Mouse (Mus musculus) forebrain, postnatal 0 days (tissue): ENCODE data around the gene Rpl35a. TPM values are rescaled to one million over a fixed set of nuclear protein-coding genes. Genes with fewer than 3 reads are reported as not detected.
"Not testable (repeated sequence)": the region's sequence is repeated elsewhere in the genome, so short reads cannot be mapped to it uniquely, and the experiment has no call there.

Experiments
- ATAC-seq: fragments of 200-750 bp; cut with Nextera tagmentation; 2 replicates; pipeline ENCODE4 v1.8.0; 2017; ENCODE audit warnings: mild to moderate bottlenecking, moderate library complexity
- DNase-seq: peaks from one replicate; pipeline ENCODE4 v3.0.0-alpha.2; 2015
- H3K27ac ChIP-seq: fragments of 300-500 bp; sonication (generic); 2 replicates; pipeline ENCODE4 v1.5.1; 2014; ENCODE audit warnings: low read depth, mild to moderate bottlenecking, antibody characterized with exemption, low read length, moderate library complexity, mixed read lengths
- H3K27me3 ChIP-seq: fragments of 300-500 bp; sonication (generic); 2 replicates; pipeline ENCODE4 v1.6.1; 2014; ENCODE audit warnings: mild to moderate bottlenecking, low read length, mixed read lengths; ENCODE audit not compliant: insufficient read depth
- H3K36me3 ChIP-seq: fragments of 300-500 bp; sonication (generic); 2 replicates; pipeline ENCODE4 v1.6.1; 2014; ENCODE audit warnings: mild to moderate bottlenecking, moderate library complexity; ENCODE audit not compliant: insufficient read depth
- H3K4me1 ChIP-seq: fragments of 300-500 bp; sonication (generic); 2 replicates; pipeline ENCODE4 v1.6.1; 2014; ENCODE audit warnings: antibody characterized with exemption; ENCODE audit not compliant: insufficient read depth
- H3K4me2 ChIP-seq: fragments of 300-500 bp; sonication (generic); 2 replicates; pipeline ENCODE4 v1.6.1; 2014; ENCODE audit warnings: low read depth, mild to moderate bottlenecking, moderate library complexity
- H3K4me3 ChIP-seq: fragments of 300-500 bp; sonication (generic); 2 replicates; pipeline ENCODE4 v1.5.1; 2014; ENCODE audit warnings: low read depth, low read length, mixed read lengths
- H3K9ac ChIP-seq: fragments of 300-500 bp; sonication (generic); 2 replicates; pipeline ENCODE4 v1.6.1; 2014; ENCODE audit warnings: mild to moderate bottlenecking
- H3K9me3 ChIP-seq: fragments of 300-500 bp; sonication (generic); 2 replicates; pipeline ENCODE4 v1.6.1; 2016; ENCODE audit warnings: low read length
- CTCF ChIP-seq: sonication (generic); IDR thresholded peaks from 2 replicates; pipeline ENCODE4 v1.5.1; 2016; ENCODE audit warnings: antibody characterized with exemption, control low read depth, low read depth
- WGBS: fragments of 180-500 bp; shearing (Covaris S2); extraction: QIAGEN DNeasy Blood & Tissue Kit; methylation state at CpG from one replicate; pipeline ENCODE4 v1.1.7; 2014; 5-methylcytosine and 5-hydroxymethylcytosine counted together
- polyA plus RNA-seq: library from polyadenylated mRNA; unstranded; fragments of >200 nt; fragmentation: Nextera tagmentation; extraction: Ambion mirVana; gene quantifications from 2 replicates; pipeline ENCODE4 v1.2.1, GENCODE M21; 2015
- total RNA-seq: library from RNA; depleted of rRNA; stranded (reverse); fragments of >200 nt; gene quantifications from 2 replicates; pipeline ENCODE4 v1.2.3, GENCODE M21; 2014

Rpl35a gene
- total and polyA plus RNA-seq, 2 experiments from 2014 or later = 482 to 721 TPM

- Histone ChIP-seq H3K4me3 (no peak overlapping the region), H3K9me3 (no peaks in the 10 kb centered on the region), H3K4me2 (no peak overlapping the region), H3K27me3 (no peaks in the 10 kb centered on the region), H3K27ac (no peak overlapping the region), H3K4me1 (no peaks in the 10 kb centered on the region), H3K36me3 (no peaks in the 10 kb centered on the region), H3K9ac (no peak overlapping the region)
- no peak for ATAC-seq
- no peak for DNase-seq
- no peak for TF ChIP-seq CTCF
- 90% methylated on average over 4 of the region's 4 CpGs for WGBS
These were observed 20.2 kb upstream of the Rpl35a start for GRCm38 (mm10) chr16:33036006-33036405.

GRCm38 (mm10) chr16:33042682-33043081 is 13.6 kb upstream of the Rpl35a start:
- Histone ChIP-seq H3K36me3 (no peaks in the 10 kb centered on the region), H3K4me2 (no peak overlapping the region), H3K4me3 (no peak overlapping the region), H3K27me3 (no peaks in the 10 kb centered on the region), H3K9ac (no peak overlapping the region), H3K9me3 (no peaks in the 10 kb centered on the region), H3K27ac (no peak overlapping the region), H3K4me1 (no peaks in the 10 kb centered on the region)
- ATAC-seq = no peak
- no peak for DNase-seq
- TF ChIP-seq CTCF = no peak
- 87% methylated on average over 1 of the region's 1 CpGs for WGBS

DNA sequence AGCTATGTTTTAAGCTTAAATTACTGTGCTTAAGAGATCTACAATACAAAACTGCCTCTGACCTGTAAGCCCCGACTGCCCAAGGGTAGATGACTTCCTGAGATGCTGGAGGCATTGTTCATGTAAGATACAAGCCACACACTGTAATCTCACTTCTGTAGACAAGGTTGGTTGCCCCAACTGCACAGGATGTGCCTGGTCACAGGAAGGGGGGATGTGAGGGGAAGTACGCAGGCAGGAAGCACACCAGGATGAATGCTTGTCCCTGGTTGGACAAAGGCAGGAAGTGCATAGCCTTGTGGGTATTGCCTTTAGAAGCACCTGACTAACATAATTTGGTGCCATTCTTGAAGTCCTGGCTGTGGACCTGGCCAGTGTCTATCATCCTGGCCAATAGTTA is 13.0 kb upstream of the Rpl35a start:
- TF ChIP-seq CTCF = no peak
- no peak for DNase-seq
- H3K4me2 ChIP-seq = no peak overlapping the region
- H3K4me3 ChIP-seq = no peak overlapping the region
- WGBS = 88% methylated on average over 2 of the region's 2 CpGs
- H3K4me1 ChIP-seq = no peaks in the 10 kb centered on the region
- H3K27ac ChIP-seq = no peak overlapping the region
- ATAC-seq = no peak
- H3K36me3 ChIP-seq = no peaks in the 10 kb centered on the region
- H3K9me3 ChIP-seq = no peaks in the 10 kb centered on the region
- no peaks in the 10 kb centered on the region for H3K27me3 ChIP-seq
- no peak overlapping the region for H3K9ac ChIP-seq

GRCm38 (mm10) chr16:33048004-33048403 is 8.2 kb upstream of the Rpl35a start:
- Histone ChIP-seq H3K9me3 (no peaks in the 10 kb centered on the region), H3K36me3 (no peaks in the 10 kb centered on the region), H3K4me2 (no peak overlapping the region), H3K4me3 (no peak overlapping the region), H3K4me1 (no peaks in the 10 kb centered on the region), H3K27me3 (no peaks in the 10 kb centered on the region), H3K9ac (no peak overlapping the region), H3K27ac (no peak overlapping the region)
- TF ChIP-seq CTCF = no peak
- no peak for ATAC-seq
- no peak for DNase-seq
- 96% methylated on average over 1 of the region's 1 CpGs for WGBS

DNA sequence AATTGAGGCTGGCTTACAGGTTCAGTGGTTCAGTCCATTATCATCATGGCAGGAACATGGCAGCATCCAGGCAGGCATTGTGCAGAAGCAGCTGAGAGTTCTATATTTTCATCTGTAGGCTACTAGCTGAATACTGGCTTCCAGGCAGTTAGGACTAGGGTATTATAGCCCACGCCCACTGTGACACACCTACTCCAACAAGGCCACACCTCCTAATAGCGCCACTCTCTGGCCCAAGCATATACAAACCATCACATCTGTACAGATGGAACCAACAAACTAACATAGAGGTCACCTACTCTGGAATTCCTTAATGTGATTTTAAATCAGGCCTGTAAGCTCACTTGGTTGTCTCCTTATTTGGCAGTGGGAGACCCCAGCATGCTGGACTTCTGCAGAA is 7.6 kb upstream of the Rpl35a start:
- 80% methylated on average over 2 of the region's 2 CpGs for WGBS
- no peaks in the 10 kb centered on the region for H3K9me3 ChIP-seq
- H3K4me2 ChIP-seq = no peak overlapping the region
- no peaks in the 10 kb centered on the region for H3K4me1 ChIP-seq
- no peaks in the 10 kb centered on the region for H3K36me3 ChIP-seq
- H3K27me3 ChIP-seq = no peaks in the 10 kb centered on the region
- no peak for TF ChIP-seq CTCF
- no peak for DNase-seq
- no peak overlapping the region for H3K4me3 ChIP-seq
- no peak for ATAC-seq
- no peak overlapping the region for H3K27ac ChIP-seq
- no peak overlapping the region for H3K9ac ChIP-seq

GRCm38 (mm10) chr16:33049809-33050208 is 6.4 kb upstream of the Rpl35a start:
- no peaks in the 10 kb centered on the region for H3K36me3 ChIP-seq
- no peak for TF ChIP-seq CTCF
- DNase-seq (no peak), ATAC-seq (no peak)
- H3K4me1 ChIP-seq = no peaks in the 10 kb centered on the region
- no peaks in the 10 kb centered on the region for H3K9me3 ChIP-seq
- H3K4me2 ChIP-seq = no peak overlapping the region
- no peak overlapping the region for H3K9ac ChIP-seq
- H3K27me3 ChIP-seq = no peaks in the 10 kb centered on the region
- no peak overlapping the region for H3K27ac ChIP-seq
- WGBS = 94% methylated on average over 16 of the region's 16 CpGs
- H3K4me3 ChIP-seq = no peak overlapping the region

DNA sequence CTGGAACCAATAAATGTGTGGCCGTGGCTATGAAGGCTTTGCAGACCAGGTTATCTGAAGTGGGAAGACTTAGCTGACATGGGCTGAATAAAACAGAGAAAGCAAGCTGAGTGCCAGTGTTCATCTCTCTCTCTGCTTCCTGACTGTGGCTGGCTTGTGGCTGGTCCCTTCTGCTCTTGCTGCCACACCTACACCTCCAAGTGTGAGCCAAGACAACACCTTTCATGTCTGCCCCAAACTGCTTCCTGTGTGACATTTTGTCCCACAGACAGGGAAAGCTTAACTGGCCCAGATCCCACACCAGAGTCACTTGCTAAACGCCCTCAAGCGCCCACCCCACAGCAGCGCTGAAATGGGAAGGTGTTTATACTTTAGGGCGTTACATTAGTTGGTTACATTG is 3.1 kb upstream of the Rpl35a start:
- Histone ChIP-seq H3K9me3 (no peaks in the 10 kb centered on the region), H3K36me3 (no peaks in the 10 kb centered on the region), H3K27me3 (no peaks in the 10 kb centered on the region), H3K9ac (no peak overlapping the region), H3K4me3 (no peak overlapping the region), H3K4me2 (no peak overlapping the region), H3K4me1 (peaks cover 4% of the 10 kb centered on the region; the same call in 1 of the 2 replicates), H3K27ac (no peak overlapping the region)
- WGBS = 72% methylated on average over 5 of the region's 5 CpGs
- ATAC-seq = no peak
- TF ChIP-seq CTCF = no peak
- DNase-seq = no peak

- WGBS = 91% methylated on average over 2 of the region's 2 CpGs
- H3K4me2 ChIP-seq = not testable (repeated sequence)
These were observed 1.3 kb upstream of the Rpl35a start for GRCm38 (mm10) chr16:33054927-33055326.

More at GRCm38 (mm10) chr16:33054927-33055326, 1.3 kb upstream of the Rpl35a start:
- H3K27ac ChIP-seq, H3K36me3 ChIP-seq, H3K9ac ChIP-seq, ATAC-seq, DNase-seq, H3K9me3 ChIP-seq, H3K4me3 ChIP-seq, H3K4me1 ChIP-seq, H3K27me3 ChIP-seq: not testable (repeated sequence)
